In genomic region chr3:109585946-109586345, GRCm38 (mm10) we compare ENCODE assay signal across 19 mouse cellular contexts.
DNase-seq lines count a peak whose midpoint lies in the region; TF ChIP-seq lines count a peak whose summit lies in the region.
"Had no signal": no experiment of that assay in that cellular context is flagged by ENCODE, and none has a peak within 500 bp of the region (broad histone marks: within the 10 kb centered on the region; RNA-seq: fewer than 3 reads in every experiment).

No protein-coding gene starts in this region.

- H3K27me3 ChIP-seq in kidney, adult 2 months (replicated peaks; ENCODE audit: control insufficient read depth, insufficient read depth, low read length): no peaks in the 10 kb centered on the region
- H3K27me3 ChIP-seq: embryonic facial prominence, embryonic 13.5 days; embryonic facial prominence, embryonic 15.5 days; forebrain, embryonic 12.5 days had no signal

- H3K4me3 ChIP-seq in kidney, adult 2 months (ENCODE audit: insufficient read depth, low read depth, low read length): no peak overlapping the region
- H3K4me3 ChIP-seq: embryonic facial prominence, embryonic 13.5 days; embryonic facial prominence, embryonic 15.5 days; erythroblast, embryonic 14.5 days; forebrain, embryonic 10.5 days; forebrain, embryonic 12.5 days had no signal

- DNase-seq in kidney, adult 2 months: peak; percentile 62
- no peak for DNase-seq in kidney, postnatal 25 days
- DNase-seq in kidney, postnatal 36 days: peak; percentile 18 to 43
- no peak for DNase-seq in kidney, postnatal 4 days
- DNase-seq: adrenal gland, adult 2 months; adrenal gland, postnatal 10 days; adrenal gland, postnatal 25 days; cerebellum, adult 11 months; cerebellum, adult 18-20 months; cerebellum, adult 8-10 months; cerebellum, adult 9-11 months; cerebellum, postnatal 14 days; cerebellum, postnatal 36 days; embryo, embryonic 11 days had no signal

- peaks cover 4% of the 10 kb centered on the region; the same call in 1 of the 2 replicates for H3K4me1 ChIP-seq in kidney, adult 2 months (ENCODE audit: control insufficient read depth, insufficient read depth, low read length)
- H3K4me1 ChIP-seq: embryonic facial prominence, embryonic 15.5 days; forebrain, embryonic 10.5 days; forebrain, embryonic 12.5 days had no signal

- H3K27ac ChIP-seq in kidney, adult 2 months (ENCODE audit: insufficient read depth, low read depth, low read length): peak overlapping the region; percentile 60; the same call in 1 of the 2 replicates
- H3K27ac ChIP-seq: embryonic facial prominence, embryonic 13.5 days; embryonic facial prominence, embryonic 15.5 days; forebrain, embryonic 10.5 days; forebrain, embryonic 12.5 days had no signal

- TF ChIP-seq POLR2A in kidney, adult 2 months (IDR thresholded peaks at IDR 0.05; ENCODE audit: low read depth, low read length): no peak

- no peaks in the 10 kb centered on the region for H3K36me3 ChIP-seq in kidney, adult 2 months (ENCODE audit: control insufficient read depth, insufficient read depth, low read length)
- H3K36me3 ChIP-seq: embryonic facial prominence, embryonic 13.5 days; embryonic facial prominence, embryonic 15.5 days; forebrain, embryonic 10.5 days; forebrain, embryonic 12.5 days had no signal

- no peak for TF ChIP-seq CTCF in kidney, adult 2 months (conservative IDR thresholded peaks at IDR 0.05; ENCODE audit: insufficient read depth, insufficient read length, low read depth, low read length)

Comparison
In these comparisons a context has a peak if more than half of its experiments do, and no peak if none do; other contexts are left out.
1. DNase-seq: peak in kidney, adult 2 months (single experiment) and kidney, postnatal 36 days (2 of 2); none in kidney, postnatal 25 days (0 of 2) and kidney, postnatal 4 days (0 of 2).